Mouse (Mus musculus): Measurements from ENCODE around the gene Poglut1. TPM values are rescaled to one million over a fixed set of nuclear protein-coding genes. Genes with fewer than 3 reads are reported as not detected.
A peak's percentile ranks its signal among the peaks of the same experiment; 100 is the strongest.
"Not testable (repeated sequence)": the region's sequence is repeated elsewhere in the genome, so short reads cannot be mapped to it uniquely, and the experiment has no call there.

Gene Poglut1
- total RNA-seq, 2 experiments from 2014 or later: 10.4 to 11.2 TPM

DNA sequence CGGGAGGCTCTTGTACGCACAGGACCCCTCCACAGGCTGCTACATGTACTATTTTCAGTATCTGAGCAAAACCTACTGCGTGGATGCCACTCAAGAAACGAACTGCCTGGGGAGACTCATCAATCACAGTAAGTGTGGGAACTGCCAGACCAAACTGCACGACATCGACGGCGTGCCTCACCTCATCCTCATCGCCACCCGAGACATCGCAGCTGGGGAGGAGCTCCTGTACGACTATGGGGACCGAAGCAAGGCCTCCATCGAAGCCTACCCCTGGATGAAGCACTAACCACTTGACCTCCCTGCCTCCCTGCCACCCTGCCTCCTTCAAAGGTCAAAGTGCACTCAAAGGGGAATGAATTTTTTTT is 72.8 kb downstream of the Poglut1 start:
- intact Hi-C loops (cut with DNase I); DNase-seq: not testable (repeated sequence)

DNA sequence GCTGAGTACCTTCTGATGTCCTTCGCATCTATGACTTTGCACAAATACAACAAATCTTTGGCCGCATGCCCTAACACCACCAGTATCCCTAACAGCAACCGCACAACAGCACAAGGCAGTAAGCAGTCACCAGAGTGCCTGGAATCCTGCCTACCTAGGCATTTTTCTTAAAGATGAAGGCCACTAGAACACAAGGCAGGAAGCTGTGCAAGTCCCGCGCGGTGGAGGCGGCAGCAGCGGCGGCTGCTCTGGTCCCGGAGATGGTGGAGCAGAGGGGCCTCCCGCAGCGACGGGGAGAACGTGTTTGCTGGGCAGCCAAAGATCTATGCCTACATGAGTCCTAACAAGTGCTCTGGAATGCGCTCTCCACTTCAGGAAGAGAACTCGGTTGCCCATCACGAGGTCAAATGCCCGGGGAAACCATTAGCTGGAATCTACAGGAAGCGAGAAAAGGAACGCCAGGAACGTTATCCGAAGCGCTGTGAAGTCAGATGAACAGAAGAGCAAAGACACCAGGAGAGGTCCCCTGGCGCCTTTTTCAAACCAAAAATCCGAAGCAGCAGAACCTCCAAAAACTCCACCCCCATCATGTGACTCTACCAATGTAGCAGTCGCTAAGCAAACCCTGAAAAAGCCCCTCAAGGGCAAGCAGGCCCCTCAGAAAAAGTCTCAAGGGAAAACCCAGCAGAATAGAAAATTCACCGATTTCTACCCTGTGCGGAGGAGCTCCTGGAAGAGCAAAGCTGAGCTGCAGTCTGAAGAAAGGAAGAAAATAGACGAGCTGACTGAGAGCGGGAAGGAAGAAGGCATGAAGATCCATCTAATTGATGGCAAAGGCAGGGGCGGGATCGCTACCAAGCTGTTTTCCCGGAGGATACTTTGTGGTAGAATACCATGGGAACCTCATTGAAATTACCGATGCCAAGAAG is 73.5 kb downstream of the Poglut1 start:
- intact Hi-C loops (cut with DNase I): no loop called here
- peak; percentile 48 to 58 for DNase-seq

DNA sequence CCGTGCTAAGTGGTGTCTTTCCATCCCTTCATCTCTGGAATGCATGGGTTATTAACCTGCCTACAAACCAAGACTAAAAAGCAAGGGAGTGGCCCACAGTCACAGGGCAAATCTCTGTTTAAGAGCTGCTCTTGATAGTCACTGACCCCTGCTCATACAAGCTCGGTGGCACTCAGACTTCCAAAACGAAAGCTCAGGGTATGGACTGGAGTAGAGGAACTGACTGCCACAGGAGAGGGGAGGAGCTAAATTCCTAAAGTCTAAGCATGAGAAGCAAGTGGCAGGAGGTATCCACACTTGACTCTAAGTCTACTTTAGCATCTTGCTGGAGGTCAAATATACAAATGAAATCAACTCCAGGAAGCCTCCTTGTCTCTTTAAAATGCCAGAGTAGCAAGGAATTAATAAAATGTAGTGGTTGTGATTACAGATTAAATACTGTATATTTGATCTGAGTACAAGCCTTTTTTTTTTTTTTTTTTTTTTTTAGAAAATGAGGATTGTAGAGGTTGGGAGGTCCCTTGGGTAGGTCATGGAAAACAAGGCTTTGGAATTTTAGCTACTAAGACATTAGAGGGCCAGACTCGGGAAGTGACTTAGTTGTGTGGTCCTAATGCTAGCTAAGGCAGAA is 74.3 kb downstream of the Poglut1 start:
- intact Hi-C loops (cut with DNase I): no loop called here
- no peak for DNase-seq

Other genes starting within 250 kb of the Poglut1 start
- not detected for gene Maats1, start 208.1 kb downstream of the Poglut1 start, total RNA-seq (2021)
- gene Cox17, start 203.3 kb downstream of the Poglut1 start, total RNA-seq (2021): 100 to 1,000 TPM; 313 to 334 TPM
- not detected for gene Gm21987, start 203.2 kb downstream of the Poglut1 start, total RNA-seq (2021)
- gene Popdc2, start 188.0 kb downstream of the Poglut1 start, total RNA-seq (2021): 100 to 1,000 TPM; 442 to 516 TPM
- gene Pla1a, start 117.1 kb downstream of the Poglut1 start, total RNA-seq (2021): 10 to 100 TPM in 1 of 2 experiments, 1 to 10 TPM in 1; 9.1 to 10.1 TPM
- gene Adprh, start 97.6 kb downstream of the Poglut1 start, total RNA-seq (2021): 10 to 100 TPM; 22.8 to 23.1 TPM
- under 1 TPM; 0.56 to 0.79 TPM for gene Cd80, start 94.7 kb downstream of the Poglut1 start, total RNA-seq (2021)
- gene Timmdc1, start 27.6 kb downstream of the Poglut1 start, total RNA-seq (2021): 10 to 100 TPM; 62.4 to 74.4 TPM
- 10 to 100 TPM; 15.3 to 20.8 TPM for gene Tmem39a, start 8.4 kb upstream of the Poglut1 start, total RNA-seq (2021)
- 10 to 100 TPM; 37.4 to 43.5 TPM for gene Arhgap31, start 163.0 kb upstream of the Poglut1 start, total RNA-seq (2021)
- gene B4galt4, start 192.0 kb upstream of the Poglut1 start, total RNA-seq (2021): 10 to 100 TPM; 10.1 to 11.9 TPM

All from heart, postnatal 36 days (tissue).